Mouse (Mus musculus): ENCODE data around the gene Gstt3.
"Not testable (repeated sequence)": the region's sequence is repeated elsewhere in the genome, so short reads cannot be mapped to it uniquely, and the experiment has no call there.

Gene Gstt3

GRCm38 (mm10) chr10:75779206-75780174, 1.7 kb downstream of the Gstt3 start:
- DNase-seq: peak; percentile 54 to 72

- no peak for DNase-seq
Measured at GRCm38 (mm10) chr10:75777885-75778284, 3.3 kb downstream of the Gstt3 start.

GRCm38 (mm10) chr10:75776562-75776961, 4.7 kb downstream of the Gstt3 start:
- no peak for DNase-seq

GRCm38 (mm10) chr10:75774587-75774986, 6.6 kb downstream of the Gstt3 start:
- DNase-seq: no peak

GRCm38 (mm10) chr10:75774102-75774501, 7.1 kb downstream of the Gstt3 start:
- DNase-seq: no peak

- DNase-seq: peak; percentile 91 to 95
Measured at GRCm38 (mm10) chr10:75772795-75773664, 8.2 kb downstream of the Gstt3 start, which contains the start of gene Ddt. TSS of gene Ddt (minus strand) at chr10:75773414.

- not testable (repeated sequence) for DNase-seq
Measured at GRCm38 (mm10) chr10:75767756-75768155, 13.5 kb downstream of the Gstt3 start.

- DNase-seq: peak in 1 of 2 experiments; percentile 21
Measured at GRCm38 (mm10) chr10:75766856-75767255, 14.4 kb downstream of the Gstt3 start.

- peak; percentile 76 to 84 for DNase-seq
Measured at GRCm38 (mm10) chr10:75764519-75765473, 16.4 kb downstream of the Gstt3 start.

- peak; percentile 97 to 98 for DNase-seq
Measured at GRCm38 (mm10) chr10:75763682-75764518, 17.3 kb downstream of the Gstt3 start, which contains the start of gene Cabin1. TSS of gene Cabin1 (minus strand) at chr10:75764341.

- DNase-seq: no peak
Measured at GRCm38 (mm10) chr10:75762413-75762812, 18.8 kb downstream of the Gstt3 start.

- DNase-seq: no peak
Measured at GRCm38 (mm10) chr10:75760311-75760710, 20.9 kb downstream of the Gstt3 start.

GRCm38 (mm10) chr10:75756719-75757118, 24.5 kb downstream of the Gstt3 start:
- no peak for DNase-seq

GRCm38 (mm10) chr10:75744017-75744416, 37.2 kb downstream of the Gstt3 start:
- DNase-seq: peak; percentile 90 to 91

- no peak for DNase-seq
Measured at GRCm38 (mm10) chr10:75743369-75743768, 37.8 kb downstream of the Gstt3 start.

- no peak for DNase-seq
Measured at GRCm38 (mm10) chr10:75740866-75741265, 40.3 kb downstream of the Gstt3 start.

GRCm38 (mm10) chr10:75725449-75725848, 55.8 kb downstream of the Gstt3 start:
- DNase-seq: no peak

Measured in kidney, postnatal 4 days (tissue).